Mouse (Mus musculus): ENCODE results near the gene Il4. TPM values are rescaled to one million over a fixed set of nuclear protein-coding genes. Genes with fewer than 3 reads are reported as not detected.

The Il4 gene
- polyA plus RNA-seq (2012; ENCODE audit: low replicate concordance): 0.38 TPM in 1 of 2 replicates, not detected in the other

GRCm38 (mm10) chr11:53618619-53619198, at the start of gene Il4:
TSS of gene Il4 (minus strand) at chr11:53618669.

DNA sequence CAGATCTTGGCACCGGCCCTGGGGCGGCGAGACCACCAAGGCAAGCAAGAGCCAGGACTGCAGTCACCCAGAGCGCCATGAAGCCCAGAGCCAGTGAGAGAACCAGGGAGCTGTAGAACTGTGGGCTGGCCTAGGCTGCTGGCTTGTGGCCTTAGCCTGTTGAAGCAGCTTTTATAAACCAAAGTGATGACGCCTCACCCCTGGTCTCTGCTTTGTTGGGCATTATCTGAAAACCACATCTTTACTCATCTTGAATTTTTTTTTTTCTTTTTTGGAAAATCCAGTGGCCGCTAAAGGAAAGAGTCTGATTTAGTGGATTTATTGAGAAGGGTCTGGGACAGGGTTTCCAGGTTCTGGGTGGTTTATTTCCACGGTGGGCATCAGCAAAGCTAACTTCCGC, 16.1 kb upstream of the Il4 start, which contains the start of gene Il13:
TSS of gene Il13 (minus strand) at position 147 of the 400 bp plus-strand sequence.

GRCm38 (mm10) chr11:53567224-53568014, 51.0 kb downstream of the Il4 start, which contains the start of gene Kif3a:
TSS of gene Kif3a (plus strand) at chr11:53567379.

Other genes starting within 250 kb of the Il4 start
- gene Leap2, start 195.5 kb downstream of the Il4 start, polyA plus RNA-seq (2012; ENCODE audit: low replicate concordance): not detected in 2 replicates
- 64.2 and 119 TPM in 2 replicates for gene Uqcrq, start 187.8 kb downstream of the Il4 start, polyA plus RNA-seq (2012; ENCODE audit: low replicate concordance)
- 0.14 and 0.24 TPM in 2 replicates for gene Gdf9, start 187.6 kb downstream of the Il4 start, polyA plus RNA-seq (2012; ENCODE audit: low replicate concordance)
- gene Gm10447, start 161.6 kb downstream of the Il4 start, polyA plus RNA-seq (2012; ENCODE audit: low replicate concordance): not detected in 2 replicates
- 0.13 and 0.28 TPM in 2 replicates for gene Shroom1, start 161.5 kb downstream of the Il4 start, polyA plus RNA-seq (2012; ENCODE audit: low replicate concordance)
- gene Gm9837, start 148.2 kb downstream of the Il4 start, polyA plus RNA-seq (2012; ENCODE audit: low replicate concordance): not detected in 2 replicates
- gene Gm9945, start 138.5 kb downstream of the Il4 start, polyA plus RNA-seq (2012; ENCODE audit: low replicate concordance): not detected in 2 replicates
- gene Sowaha, start 138.4 kb downstream of the Il4 start, polyA plus RNA-seq (2012; ENCODE audit: low replicate concordance): 0.83 and 6.3 TPM in 2 replicates
- 9.5 and 20.4 TPM in 2 replicates for gene Sept8, start 99.4 kb downstream of the Il4 start, polyA plus RNA-seq (2012; ENCODE audit: low replicate concordance)
- 1.5 and 3.1 TPM in 2 replicates for gene Kif3a, start 51.3 kb downstream of the Il4 start, polyA plus RNA-seq (2012; ENCODE audit: low replicate concordance)
- gene Il13, start 16.0 kb upstream of the Il4 start, polyA plus RNA-seq (2012; ENCODE audit: low replicate concordance): 0.15 and 0.26 TPM in 2 replicates
- 8.4 and 9.3 TPM in 2 replicates for gene Rad50, start 88.7 kb upstream of the Il4 start, polyA plus RNA-seq (2012; ENCODE audit: low replicate concordance)
- gene Il5, start 102.1 kb upstream of the Il4 start, polyA plus RNA-seq (2012; ENCODE audit: low replicate concordance): not detected in 2 replicates
- gene Irf1, start 151.3 kb upstream of the Il4 start, polyA plus RNA-seq (2012; ENCODE audit: low replicate concordance): 22.9 and 42.6 TPM in 2 replicates
- not detected in 2 replicates for gene Gm17334, start 154.5 kb upstream of the Il4 start, polyA plus RNA-seq (2012; ENCODE audit: low replicate concordance)
- 5.2 and 10.3 TPM in 2 replicates for gene Gm12216, start 240.6 kb upstream of the Il4 start, polyA plus RNA-seq (2012; ENCODE audit: low replicate concordance)

Measured in hematopoietic multipotent progenitor cell, adult 10-12 weeks (in vitro differentiated cells).